Mouse (Mus musculus) CH12.LX (cell line): Measurements from ENCODE around the gene Dnaaf1. TPM values are rescaled to one million over a fixed set of nuclear protein-coding genes. Genes with fewer than 3 reads are reported as not detected.

Experiments used
- DNase-seq: peaks from one replicate; pipeline ENCODE4 v3.0.0-alpha.2; 2013; ENCODE audit errors: extremely low read depth
- H3K27ac ChIP-seq: 2 replicates; pipeline ENCODE4 v1.5.1; 2012; ENCODE audit warnings: low read depth, mild to moderate bottlenecking, control low read depth, moderate library complexity; ENCODE audit not compliant: insufficient read depth
- H3K27me3 ChIP-seq: replicated peaks from 2 replicates; pipeline ENCODE3; 2012; ENCODE audit warnings: inconsistent platforms
- H3K36me3 ChIP-seq, 2 experiments: replicated peaks in 1 of 2; 2 replicates each; pipeline versions ENCODE3 to v1.6.1; 2012; ENCODE audit warnings: inconsistent platforms in 1 of 2, low read length in 1 of 2, mild to moderate bottlenecking in 1 of 2, mixed read lengths in 1 of 2, moderate library complexity in 1 of 2; ENCODE audit not compliant: control insufficient read depth in 1 of 2, insufficient read depth in 1 of 2
- H3K4me1 ChIP-seq, 2 experiments: 2 replicates each; pipeline ENCODE4 v1.6.1; 2012; ENCODE audit warnings: inconsistent platforms in 1 of 2, moderate library complexity in 1 of 2; ENCODE audit not compliant: insufficient read depth in 2 of 2, control insufficient read depth in 1 of 2
- H3K4me2 ChIP-seq: 2 replicates; pipeline ENCODE4 v1.6.1; 2012; ENCODE audit warnings: low read depth, mild to moderate bottlenecking, control low read depth; ENCODE audit not compliant: poor library complexity, insufficient read depth, severe bottlenecking
- H3K4me3 ChIP-seq, 3 experiments: fragments of 150-350 bp in 1 of 3; sonication (generic) in 1 of 3; replicated peaks in 1 of 3; 2 replicates each; pipeline versions ENCODE3 to v1.5.1; 2011 to 2012; ENCODE audit warnings: low read depth in 2 of 3, low read length in 2 of 3, mild to moderate bottlenecking in 2 of 3, moderate library complexity in 2 of 3, control low read depth in 1 of 3, improper control_type of control experiment in 1 of 3, inconsistent platforms in 1 of 3, mixed read lengths in 1 of 3; ENCODE audit not compliant: poor library complexity in 1 of 3
- H3K79me2 ChIP-seq: replicated peaks from 2 replicates; pipeline ENCODE4 v1.6.1; 2012; ENCODE audit warnings: mild to moderate bottlenecking, moderate library complexity; ENCODE audit not compliant: control insufficient read depth, poor library complexity, insufficient read depth, severe bottlenecking; ENCODE audit errors: extremely low read depth
- H3K9ac ChIP-seq: 2 replicates; pipeline ENCODE4 v1.6.1; 2012; ENCODE audit warnings: low read depth, mild to moderate bottlenecking, control low read depth, moderate library complexity; ENCODE audit not compliant: insufficient read depth
- H3K9me3 ChIP-seq: replicated peaks from 2 replicates; pipeline ENCODE3; 2012; ENCODE audit warnings: low read length, inconsistent platforms, mixed read lengths
- BHLHE40 ChIP-seq: IDR thresholded peaks from 2 replicates; pipeline ENCODE4 v1.6.1; 2011; ENCODE audit warnings: mild to moderate bottlenecking, low read depth, low read length, improper control_type of control experiment
- CHD1 ChIP-seq: IDR thresholded peaks from 2 replicates; pipeline ENCODE4 v1.6.1; 2012; ENCODE audit warnings: low read depth, low read length, improper control_type of control experiment, inconsistent platforms
- CHD2 ChIP-seq: IDR thresholded peaks from 2 replicates; pipeline ENCODE4 v1.6.1; 2011; ENCODE audit warnings: low read length, improper control_type of control experiment
- CTCF ChIP-seq, 2 experiments: IDR thresholded peaks in 1 of 2; conservative IDR thresholded peaks in 1 of 2; 2 replicates each; pipeline ENCODE4 v1.5.1; 2011 to 2012; ENCODE audit warnings: low read depth in 2 of 2, low read length in 2 of 2, improper control_type of control experiment in 1 of 2, inconsistent platforms in 1 of 2, mild to moderate bottlenecking in 1 of 2, moderate library complexity in 1 of 2
- E2F4 ChIP-seq: IDR thresholded peaks from 2 replicates; pipeline ENCODE4 v1.6.1; 2011; ENCODE audit warnings: low read depth, low read length, improper control_type of control experiment; ENCODE audit not compliant: insufficient replicate concordance
- ELF1 ChIP-seq: IDR thresholded peaks from 2 replicates; pipeline ENCODE4 v1.6.1; 2014; ENCODE audit warnings: low read depth, mild to moderate bottlenecking, inconsistent platforms, low read length, improper control_type of control experiment
- EP300 ChIP-seq: IDR thresholded peaks from 2 replicates; pipeline ENCODE4 v1.6.1; 2011; ENCODE audit warnings: low read length, improper control_type of control experiment
- ETS1 ChIP-seq: conservative IDR thresholded peaks from 2 replicates; pipeline ENCODE4 v1.6.1; 2012; ENCODE audit warnings: low read depth, mild to moderate bottlenecking, inconsistent platforms, low read length, improper control_type of control experiment, moderate library complexity
- GABPA ChIP-seq: IDR thresholded peaks from 2 replicates; pipeline ENCODE4 v1.6.1; 2012; ENCODE audit warnings: low read depth, low read length, improper control_type of control experiment, inconsistent platforms; ENCODE audit not compliant: insufficient replicate concordance
- HCFC1 ChIP-seq: IDR thresholded peaks from 2 replicates; pipeline ENCODE4 v1.6.1; 2012; ENCODE audit warnings: low read depth, mild to moderate bottlenecking, inconsistent platforms, low read length, improper control_type of control experiment
- IRF4 ChIP-seq: IDR thresholded peaks from 2 replicates; pipeline ENCODE4 v1.6.1; 2014; ENCODE audit warnings: low read depth, mild to moderate bottlenecking, inconsistent platforms, low read length, improper control_type of control experiment
- JUN ChIP-seq: IDR thresholded peaks from 2 replicates; pipeline ENCODE4 v1.6.1; 2011; ENCODE audit warnings: low read depth, mild to moderate bottlenecking, low read length, improper control_type of control experiment, moderate library complexity; ENCODE audit not compliant: insufficient read depth
- JUND ChIP-seq: conservative IDR thresholded peaks from 2 replicates; pipeline ENCODE4 v1.6.1; 2011; ENCODE audit warnings: low read depth, low read length, improper control_type of control experiment
- KAT2A ChIP-seq: IDR thresholded peaks from 2 replicates; pipeline ENCODE4 v1.6.1; 2012; ENCODE audit warnings: low read length, improper control_type of control experiment, inconsistent platforms; ENCODE audit not compliant: insufficient replicate concordance
- MAFK ChIP-seq: IDR thresholded peaks from 2 replicates; pipeline ENCODE4 v1.6.1; 2011; ENCODE audit warnings: low read length, improper control_type of control experiment; ENCODE audit not compliant: insufficient replicate concordance
- MAX ChIP-seq: IDR thresholded peaks from 2 replicates; pipeline ENCODE4 v1.6.1; 2011; ENCODE audit warnings: low read length, improper control_type of control experiment
- MAZ ChIP-seq: IDR thresholded peaks from 2 replicates; pipeline ENCODE4 v1.6.1; 2012; ENCODE audit warnings: low read depth, mild to moderate bottlenecking, inconsistent platforms, low read length, improper control_type of control experiment, moderate library complexity
- MEF2A ChIP-seq: IDR thresholded peaks from 2 replicates; pipeline ENCODE4 v1.6.1; 2014; ENCODE audit warnings: low read depth, mild to moderate bottlenecking, inconsistent platforms, low read length, improper control_type of control experiment, borderline replicate concordance
- MXI1 ChIP-seq: IDR thresholded peaks from 2 replicates; pipeline ENCODE4 v1.6.1; 2011; ENCODE audit warnings: mild to moderate bottlenecking, low read depth, low read length, improper control_type of control experiment
- MYC ChIP-seq: IDR thresholded peaks from 2 replicates; pipeline ENCODE4 v1.6.1; 2011; ENCODE audit warnings: low read depth, mild to moderate bottlenecking, improper control_type of control experiment, low read length
- NELFE ChIP-seq: IDR thresholded peaks from 2 replicates; pipeline ENCODE4 v1.6.1; 2011; ENCODE audit warnings: low read depth, low read length, improper control_type of control experiment
- NRF1 ChIP-seq: IDR thresholded peaks from 2 replicates; pipeline ENCODE4 v1.6.1; 2014; ENCODE audit warnings: low read depth, mild to moderate bottlenecking, inconsistent platforms, low read length, improper control_type of control experiment, moderate library complexity
- PAX5 ChIP-seq: IDR thresholded peaks from 2 replicates; pipeline ENCODE4 v1.6.1; 2012; ENCODE audit warnings: low read length, inconsistent platforms, mixed read lengths
- POLR2A ChIP-seq: IDR thresholded peaks from 2 replicates; pipeline ENCODE4 v1.6.1; 2011; ENCODE audit warnings: low read depth, mild to moderate bottlenecking, improper control_type of control experiment, low read length
- POLR2AphosphoS2 ChIP-seq: IDR thresholded peaks from 2 replicates; pipeline ENCODE4 v1.6.1; 2011; ENCODE audit warnings: low read depth, low read length, improper control_type of control experiment
- RAD21 ChIP-seq: IDR thresholded peaks from 2 replicates; pipeline ENCODE4 v1.6.1; 2011; ENCODE audit warnings: low read depth, mild to moderate bottlenecking, low read length, improper control_type of control experiment, moderate library complexity
- RCOR1 ChIP-seq: conservative IDR thresholded peaks from 2 replicates; pipeline ENCODE4 v1.6.1; 2012; ENCODE audit warnings: low read depth, mild to moderate bottlenecking, inconsistent platforms, low read length, improper control_type of control experiment
- SIN3A ChIP-seq: IDR thresholded peaks from 2 replicates; pipeline ENCODE4 v1.6.1; 2012; ENCODE audit warnings: low read length, improper control_type of control experiment, inconsistent platforms
- SMC3 ChIP-seq: IDR thresholded peaks from 2 replicates; pipeline ENCODE4 v1.6.1; 2011; ENCODE audit warnings: low read depth, low read length, improper control_type of control experiment
- TBP ChIP-seq: conservative IDR thresholded peaks from 2 replicates; pipeline ENCODE4 v1.6.1; 2011; ENCODE audit warnings: low read depth, low read length, improper control_type of control experiment
- TCF12 ChIP-seq: IDR thresholded peaks from 2 replicates; pipeline ENCODE4 v1.6.1; 2014; ENCODE audit warnings: low read depth, mild to moderate bottlenecking, inconsistent platforms, low read length, improper control_type of control experiment
- UBTF ChIP-seq: IDR thresholded peaks from 2 replicates; pipeline ENCODE4 v1.6.1; 2012; ENCODE audit warnings: low read depth, mild to moderate bottlenecking, inconsistent platforms, low read length, improper control_type of control experiment, moderate library complexity
- USF1 ChIP-seq: IDR thresholded peaks from 2 replicates; pipeline ENCODE4 v1.6.1; 2014; ENCODE audit warnings: low read depth, mild to moderate bottlenecking, inconsistent platforms, low read length, improper control_type of control experiment
- USF2 ChIP-seq: conservative IDR thresholded peaks from 2 replicates; pipeline ENCODE4 v1.6.1; 2011; ENCODE audit warnings: low read depth, low read length, improper control_type of control experiment
- ZC3H11A ChIP-seq: IDR thresholded peaks from 2 replicates; pipeline ENCODE4 v1.6.1; 2012; ENCODE audit warnings: low read depth, mild to moderate bottlenecking, inconsistent platforms, low read length, improper control_type of control experiment
- ZKSCAN1 ChIP-seq: IDR thresholded peaks from 2 replicates; pipeline ENCODE4 v1.6.1; 2012; ENCODE audit warnings: low read depth, inconsistent platforms, low read length, improper control_type of control experiment, borderline replicate concordance
- ZMIZ1 ChIP-seq: IDR thresholded peaks from 2 replicates; pipeline ENCODE4 v1.6.1; 2012; ENCODE audit warnings: low read depth, mild to moderate bottlenecking, inconsistent platforms, low read length, improper control_type of control experiment
- ZNF384 ChIP-seq: IDR thresholded peaks from 2 replicates; pipeline ENCODE4 v1.6.1; 2012; ENCODE audit warnings: low read depth, low read length, improper control_type of control experiment, inconsistent platforms
- dilution Hi-C: fragments of 300-500 bp; cut with MboI; formaldehyde crosslinking; loops from 2 replicates; pipeline ENCODE4 v1.14.3; 2020; ENCODE audit warnings: low sequenced_read_pairs; ENCODE audit not compliant: extremely low pct_unique_long_range_greater_than_20kb, extremely low pct_ligation_motif_present
- in situ Hi-C: fragments of 300-500 bp; cut with MboI; formaldehyde crosslinking; loops from 3 replicates; pipeline ENCODE4 v1.14.3; 2019; ENCODE audit warnings: low sequenced_read_pairs, low pct_ligation_motif_present, low pct_unique_long_range_greater_than_20kb, mixed read lengths
- polyA plus RNA-seq: library from polyadenylated mRNA; unstranded; fragments of >175 nt; gene quantifications from 2 replicates; pipeline ENCODE4 v1.2.1, GENCODE M21; 2012; ENCODE audit warnings: low read depth; ENCODE audit not compliant: insufficient read length
- total RNA-seq, 2 experiments: library from RNA; depleted of rRNA; stranded (reverse); fragments of 300-350 nt in 1 of 2; fragments of >200 nt in 1 of 2; gene quantifications; 2 replicates each; pipeline ENCODE4 v1.2.3; 2012 to 2014

The Dnaaf1 gene
- total and polyA plus RNA-seq, 3 experiments: 0.25 TPM; not detected in 2

- peaks cover 7 to 21% of the 10 kb centered on the region in 2 experiments for H3K4me1 ChIP-seq
- H3K9me3 ChIP-seq: peaks cover 14% of the 10 kb centered on the region
- H3K4me3 ChIP-seq: peak within 1 kb of the TSS; percentile 80 to 93 (median 87)
- peak within 1 kb of the TSS; percentile 81 for H3K4me2 ChIP-seq
- TF ChIP-seq JUND (no peak), POLR2AphosphoS2 (peak; percentile 54; the same call in 1 of the 2 replicates), SMC3 (peak; percentile 85), ZNF384 (no peak), MAX (peak; percentile 98), ELF1 (peak; percentile 96), EP300 (no peak), MEF2A (0 out of 2 replicates have a peak, but pooled peaks have one; percentile 17), PAX5 (no peak), RCOR1 (no peak; the same call in 1 of the 2 replicates), RAD21 (peak; percentile 89), ZMIZ1 (peak; percentile 65; the same call in 1 of the 2 replicates), CHD1 (no peak), NRF1 (peak; percentile 21; the same call in 1 of the 2 replicates), MYC (peak; percentile 98), UBTF (no peak), JUN (no peak), MAFK (no peak), IRF4 (peak; percentile 49; the same call in 1 of the 2 replicates), GABPA (no peak; the same call in 1 of the 2 replicates), MAZ (no peak), SIN3A (peak; percentile 98), ETS1 (0 out of 2 replicates have a peak, but pooled peaks have one; percentile 27), BHLHE40 (peak; percentile 83), ZC3H11A (no peak), HCFC1 (peak; percentile 87), MXI1 (peak; percentile 94), CTCF (conservative IDR thresholded peaks at IDR 0.05 in 1 of 2, IDR thresholded peaks at IDR 0.05 in 1 of 2; ENCODE audit: low read depth in 2 of 2, low read length in 2 of 2) (peak; percentile 33 to 97; a peak in 3 of 4 replicates), CHD2 (0 out of 2 replicates have a peak, but pooled peaks have one; percentile 22), POLR2A (peak; percentile 94), USF2 (no peak), E2F4 (no peak), ZKSCAN1 (no peak), KAT2A (peak; percentile 70; the same call in 1 of the 2 replicates), TBP (peak; percentile 82), NELFE (peak; percentile 94), USF1 (peak; percentile 37), TCF12 (peak; percentile 88)
- peak within 1 kb of the TSS; percentile 88 for H3K9ac ChIP-seq
- peaks cover 29 to 35% of the 10 kb centered on the region in 2 experiments for H3K36me3 ChIP-seq
- peaks cover 4% of the 10 kb centered on the region for H3K27me3 ChIP-seq
- peaks cover 10% of the 10 kb centered on the region; the same call in 1 of the 2 replicates for H3K79me2 ChIP-seq
- peak; percentile 96 for DNase-seq
- peak within 1 kb of the TSS; percentile 40; the same call in 1 of the 2 replicates for H3K27ac ChIP-seq
- in situ Hi-C loops (loop anchor here (5.0 kb wide), 2 partner anchors 48 to 103 kb away; partner anchors contain the start of genes Mbtps1 and Slc38a8), dilution Hi-C loops (no loop called here)
Measured at GRCm38 (mm10) chr8:119604996-119605395, 30.0 kb downstream of the Dnaaf1 start, which contains the start of gene Taf1c. Gene Taf1c (minus strand): TSS chr8:119605222.
